Mouse (Mus musculus) limb, embryonic 14.5 days (tissue): Measurements from ENCODE around the gene Ank2. TPM values are rescaled to one million over a fixed set of nuclear protein-coding genes. Genes with fewer than 3 reads are reported as not detected.

Experiments
- ATAC-seq: fragments of 200-750 bp; cut with Nextera tagmentation; 2 replicates; pipeline ENCODE4 v1.8.0; 2017; ENCODE audit warnings: low read depth, moderate number of reproducible peaks, moderate TSS enrichment; ENCODE audit not compliant: low FRiP score
- DNase-seq: peaks from one replicate; pipeline ENCODE4 v3.0.0-alpha.2; 2015; ENCODE audit warnings: low spot score
- H3K27ac ChIP-seq: fragments of 300-500 bp; sonication (generic); replicated peaks from 2 replicates; pipeline ENCODE4 v1.5.1; 2014; ENCODE audit warnings: low read depth, mild to moderate bottlenecking, low read length, moderate library complexity, mixed read lengths
- H3K27me3 ChIP-seq: fragments of 300-500 bp; sonication (generic); 2 replicates; pipeline ENCODE4 v1.6.1; 2014; ENCODE audit warnings: low read length, mixed read lengths; ENCODE audit not compliant: control insufficient read depth, insufficient read depth
- H3K36me3 ChIP-seq: fragments of 300-500 bp; sonication (generic); 2 replicates; pipeline ENCODE4 v1.6.1; 2014; ENCODE audit warnings: mild to moderate bottlenecking, low read length, moderate library complexity, mixed read lengths; ENCODE audit not compliant: control insufficient read depth, insufficient read depth
- H3K4me1 ChIP-seq: fragments of 300-500 bp; sonication (generic); 2 replicates; pipeline ENCODE4 v1.6.1; 2014; ENCODE audit warnings: antibody characterized with exemption, low read length, mixed read lengths; ENCODE audit not compliant: control insufficient read depth, insufficient read depth
- H3K4me2 ChIP-seq: fragments of 300-500 bp; sonication (generic); replicated peaks from 2 replicates; pipeline ENCODE4 v1.6.1; 2014; ENCODE audit warnings: low read depth, mild to moderate bottlenecking, low read length, moderate library complexity; ENCODE audit not compliant: severe bottlenecking
- H3K4me3 ChIP-seq: fragments of 300-500 bp; sonication (generic); replicated peaks from 2 replicates; pipeline ENCODE4 v1.5.1; 2014; ENCODE audit warnings: low read length
- H3K9ac ChIP-seq: fragments of 300-500 bp; sonication (generic); 2 replicates; pipeline ENCODE4 v1.6.1; 2014; ENCODE audit warnings: mild to moderate bottlenecking, low read depth, low read length, moderate library complexity; ENCODE audit not compliant: severe bottlenecking
- H3K9me3 ChIP-seq: fragments of 300-500 bp; sonication (generic); 2 replicates; pipeline ENCODE4 v1.6.1; 2016; ENCODE audit warnings: low read length; ENCODE audit not compliant: control insufficient read depth
- POLR2A ChIP-seq: fragments of 200-500 bp; IDR thresholded peaks from 2 replicates; pipeline ENCODE4 v1.8.0; 2012; ENCODE audit warnings: inconsistent platforms, mild to moderate bottlenecking, moderate library complexity, borderline replicate concordance; ENCODE audit not compliant: insufficient read depth, insufficient read length; ENCODE audit errors: extremely low read depth
- WGBS: fragments of 180-500 bp; shearing (Covaris S2); extraction: QIAGEN DNeasy Blood & Tissue Kit; methylation state at CpG from one replicate; pipeline ENCODE4 v1.1.7; 2014; 5-methylcytosine and 5-hydroxymethylcytosine counted together
- polyA plus RNA-seq, 2 experiments: library from polyadenylated mRNA; depleted of rRNA in 1 of 2; stranded (reverse) in 1 of 2; unstranded in 1 of 2; fragments of >200 nt; fragmentation: Nextera tagmentation in 1 of 2; extraction: Ambion mirVana in 1 of 2; gene quantifications; 2 replicates each; pipeline versions ENCODE4 v1.2.1 to v1.2.3; 2012 to 2014

Ank2 gene
- polyA plus RNA-seq, 2 experiments = 33.0 to 41.6 TPM

DNA sequence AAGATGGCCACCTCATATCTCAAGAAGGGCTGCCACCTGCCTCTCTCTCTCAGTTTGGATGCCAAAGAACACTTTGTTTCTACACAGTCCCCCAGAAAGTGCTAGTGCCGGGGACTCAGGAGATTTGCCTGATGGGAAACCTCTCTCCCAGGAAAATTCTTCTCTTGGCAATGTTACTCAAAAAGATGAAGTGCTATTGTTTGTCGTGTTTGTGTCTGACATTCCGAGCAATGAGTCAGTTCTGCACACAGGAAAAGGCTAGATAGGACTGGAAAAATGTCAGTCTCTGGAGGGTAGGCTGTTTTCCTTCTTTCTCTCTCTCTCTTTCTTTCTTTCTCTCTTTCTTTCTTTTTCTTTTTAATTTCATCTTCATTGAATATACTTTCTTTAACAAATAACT is 577.2 kb downstream of the Ank2 start:
- Histone ChIP-seq H3K4me3 (no peak overlapping the region), H3K27ac (no peak overlapping the region), H3K4me1 (no peaks in the 10 kb centered on the region), H3K27me3 (no peaks in the 10 kb centered on the region), H3K36me3 (peaks cover 6% of the 10 kb centered on the region), H3K9me3 (no peaks in the 10 kb centered on the region), H3K9ac (no peak overlapping the region), H3K4me2 (no peak overlapping the region)
- no peak for TF ChIP-seq POLR2A
- WGBS = 78% methylated on average over 3 of the region's 3 CpGs
- DNase-seq = no peak
- no peak for ATAC-seq

DNA sequence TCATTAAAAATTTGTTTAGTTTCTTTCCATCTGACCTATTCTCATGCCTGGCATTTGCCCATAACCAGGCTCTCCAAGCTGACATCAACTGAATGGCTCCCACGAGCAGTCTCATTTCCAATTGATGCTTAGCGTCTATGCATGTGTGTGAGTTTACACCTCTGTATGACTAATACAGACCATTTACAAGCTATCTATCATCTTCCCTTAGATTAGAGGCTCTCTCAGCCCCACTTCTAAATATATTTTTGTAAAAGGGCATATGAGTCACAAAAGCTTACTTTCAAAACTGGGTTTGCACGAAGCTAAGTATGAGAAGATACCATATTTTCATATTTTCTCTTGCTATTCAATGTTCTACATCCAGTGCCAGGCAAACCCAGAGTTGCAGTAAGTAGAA is 578.9 kb downstream of the Ank2 start:
- no peak for TF ChIP-seq POLR2A
- no peak overlapping the region for H3K27ac ChIP-seq
- WGBS = 79% methylated on average over 3 of the region's 3 CpGs

DNA sequence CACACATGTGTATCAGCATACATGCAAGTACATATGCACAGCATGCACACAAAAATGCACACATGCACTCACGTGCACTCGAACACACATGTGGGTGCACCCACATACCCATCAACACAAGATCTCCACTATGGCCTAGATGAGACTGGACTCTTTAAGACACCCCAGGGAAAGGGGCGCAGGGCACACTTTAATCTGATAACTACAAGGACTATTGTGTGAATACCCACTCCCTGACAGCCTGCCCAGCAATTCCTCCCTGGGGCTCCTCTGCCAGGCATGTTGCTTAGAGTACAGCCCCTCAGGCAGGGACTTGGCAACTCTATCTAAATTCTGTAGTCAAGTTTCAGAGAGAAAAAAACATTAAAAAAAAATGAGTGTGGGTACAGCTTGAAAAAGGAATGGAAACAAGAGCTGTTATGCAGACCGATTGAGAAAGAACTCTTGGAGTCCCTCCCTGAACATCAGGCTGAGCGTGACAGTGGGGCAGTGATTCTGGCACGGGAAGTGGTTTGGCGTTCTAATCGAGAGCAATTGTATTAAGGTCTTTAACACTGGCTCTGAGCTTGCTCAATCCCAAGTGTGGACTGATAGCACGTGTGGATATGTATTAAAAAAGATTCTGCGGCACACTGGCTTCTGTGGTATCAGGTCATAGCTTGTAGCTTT is 580.2 kb downstream of the Ank2 start:
- ATAC-seq (no peak), DNase-seq (no peak)
- Histone ChIP-seq H3K36me3 (peaks cover 6% of the 10 kb centered on the region; the same call in 1 of the 2 replicates), H3K27ac (no peak overlapping the region), H3K4me1 (no peaks in the 10 kb centered on the region), H3K4me2 (no peak overlapping the region), H3K9ac (no peak overlapping the region), H3K27me3 (no peaks in the 10 kb centered on the region), H3K4me3 (no peak overlapping the region), H3K9me3 (no peaks in the 10 kb centered on the region)
- 83% methylated on average over 10 of the region's 10 CpGs for WGBS
- TF ChIP-seq POLR2A = no peak

More for the DNA sequence above, 578.9 kb downstream of the Ank2 start:
- H3K9me3 ChIP-seq = no peaks in the 10 kb centered on the region
- H3K4me2 ChIP-seq = no peak overlapping the region
- peaks cover 6% of the 10 kb centered on the region; the same call in 1 of the 2 replicates for H3K36me3 ChIP-seq
- ATAC-seq (no peak), DNase-seq (no peak)
- no peak overlapping the region for H3K9ac ChIP-seq
- no peaks in the 10 kb centered on the region for H3K27me3 ChIP-seq
- H3K4me3 ChIP-seq = no peak overlapping the region
- H3K4me1 ChIP-seq = no peaks in the 10 kb centered on the region

GRCm38 (mm10) chr3:126916381-126916780 is 582.8 kb downstream of the Ank2 start:
- Histone ChIP-seq H3K27ac (no peak overlapping the region), H3K27me3 (no peaks in the 10 kb centered on the region), H3K9ac (no peak overlapping the region), H3K9me3 (no peaks in the 10 kb centered on the region), H3K4me3 (no peak overlapping the region), H3K4me1 (no peaks in the 10 kb centered on the region), H3K36me3 (no peaks in the 10 kb centered on the region), H3K4me2 (no peak overlapping the region)
- DNase-seq = no peak
- no peak for TF ChIP-seq POLR2A
- no peak for ATAC-seq

DNA sequence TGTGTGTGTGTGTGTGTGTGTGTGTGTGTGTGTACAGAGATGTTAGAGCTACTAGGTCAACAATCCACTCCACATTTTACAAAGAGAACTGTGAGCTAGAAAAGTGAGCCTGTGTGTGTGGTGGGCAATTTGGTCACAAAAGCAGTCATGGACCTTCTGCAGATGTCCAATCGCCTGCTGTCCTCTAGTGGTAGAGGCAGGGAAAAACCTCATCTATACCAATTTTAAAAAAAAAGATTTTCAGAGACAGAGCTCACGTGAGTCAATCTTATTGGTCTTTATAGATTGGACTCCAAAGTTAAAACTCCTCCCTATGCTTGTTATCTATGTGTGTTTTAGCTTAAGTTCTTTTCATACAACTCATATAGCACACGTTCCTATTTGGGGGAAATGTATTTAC is 595.6 kb downstream of the Ank2 start:
- peak; percentile 72 for ATAC-seq
- Histone ChIP-seq H3K4me3 (no peak overlapping the region), H3K9ac (no peak overlapping the region), H3K27ac (no peak overlapping the region), H3K4me1 (no peaks in the 10 kb centered on the region), H3K27me3 (no peaks in the 10 kb centered on the region), H3K9me3 (no peaks in the 10 kb centered on the region), H3K36me3 (no peaks in the 10 kb centered on the region), H3K4me2 (no peak overlapping the region)
- DNase-seq = peak; percentile 78
- 10% methylated on average over 3 of the region's 3 CpGs for WGBS
- TF ChIP-seq POLR2A = no peak
